Mouse (Mus musculus) hindbrain, postnatal 0 days (tissue): Measurements from ENCODE around the gene Zfyve27. TPM values are rescaled to one million over a fixed set of nuclear protein-coding genes. Genes with fewer than 3 reads are reported as not detected.

Source experiments
- ATAC-seq: fragments of 200-750 bp; cut with Nextera tagmentation; 2 replicates; pipeline ENCODE4 v1.8.0; 2017; ENCODE audit warnings: mild to moderate bottlenecking, moderate TSS enrichment, moderate library complexity
- DNase-seq: peaks from one replicate; pipeline ENCODE4 v3.0.0-alpha.2; 2015; ENCODE audit warnings: low spot score
- H3K27ac ChIP-seq: fragments of 300-500 bp; sonication (generic); 2 replicates; pipeline ENCODE4 v1.5.1; 2014; ENCODE audit warnings: mild to moderate bottlenecking
- H3K27me3 ChIP-seq: fragments of 300-500 bp; sonication (generic); 2 replicates; pipeline ENCODE4 v1.6.1; 2014; ENCODE audit warnings: low read length, mixed read lengths; ENCODE audit not compliant: insufficient read depth
- H3K36me3 ChIP-seq: fragments of 300-500 bp; sonication (generic); 2 replicates; pipeline ENCODE4 v1.6.1; 2014; ENCODE audit warnings: low read length, mixed read lengths; ENCODE audit not compliant: insufficient read depth
- H3K4me1 ChIP-seq: fragments of 300-500 bp; sonication (generic); 2 replicates; pipeline ENCODE4 v1.6.1; 2014; ENCODE audit warnings: antibody characterized with exemption, low read length, mixed read lengths; ENCODE audit not compliant: insufficient read depth
- H3K4me2 ChIP-seq: fragments of 300-500 bp; sonication (generic); 2 replicates; pipeline ENCODE4 v1.6.1; 2014; ENCODE audit warnings: low read depth, mild to moderate bottlenecking, low read length, moderate library complexity, mixed read lengths
- H3K4me3 ChIP-seq: fragments of 300-500 bp; sonication (generic); 2 replicates; pipeline ENCODE4 v1.5.1; 2014; ENCODE audit warnings: low read length
- H3K9ac ChIP-seq: fragments of 300-500 bp; sonication (generic); replicated peaks from 2 replicates; pipeline ENCODE4 v1.6.1; 2014; ENCODE audit warnings: mild to moderate bottlenecking, low read length, moderate library complexity, mixed read lengths
- H3K9me3 ChIP-seq: fragments of 300-500 bp; sonication (generic); 2 replicates; pipeline ENCODE4 v1.6.1; 2016; ENCODE audit warnings: low read length, mixed read lengths
- CTCF ChIP-seq: IDR thresholded peaks from 2 replicates; pipeline ENCODE4 v1.5.1; 2016; ENCODE audit warnings: antibody characterized with exemption, control low read depth, low read depth
- WGBS: fragments of 180-500 bp; shearing (Covaris S2); extraction: QIAGEN DNeasy Blood & Tissue Kit; methylation state at CpG from one replicate; pipeline ENCODE4 v1.1.7; 2014; 5-methylcytosine and 5-hydroxymethylcytosine counted together
- polyA plus RNA-seq: library from polyadenylated mRNA; unstranded; fragments of >200 nt; fragmentation: Nextera tagmentation; extraction: Ambion mirVana; gene quantifications from 2 replicates; pipeline ENCODE4 v1.2.1, GENCODE M21; 2015
- total RNA-seq: library from RNA; depleted of rRNA; stranded (reverse); fragments of >200 nt; gene quantifications from 2 replicates; pipeline ENCODE4 v1.2.3, GENCODE M21; 2014

The Zfyve27 gene
- total and polyA plus RNA-seq, 2 experiments from 2014 or later, result 48.9 to 95.0 TPM

GRCm38 (mm10) chr19:42158246-42159017 is 5.3 kb upstream of the Zfyve27 start:
- no peak for ATAC-seq
- no peak overlapping the region for H3K27ac ChIP-seq
- no peak overlapping the region for H3K9ac ChIP-seq
- no peak overlapping the region for H3K4me3 ChIP-seq
- no peaks in the 10 kb centered on the region for H3K36me3 ChIP-seq
- no peak overlapping the region for H3K4me2 ChIP-seq
- H3K9me3 ChIP-seq, result no peaks in the 10 kb centered on the region
- peak; percentile 8; the same call in 1 of the 2 replicates for TF ChIP-seq CTCF
- no peaks in the 10 kb centered on the region for H3K4me1 ChIP-seq
- DNase-seq, result no peak
- WGBS, result 64% methylated on average over 13 of the region's 13 CpGs
- H3K27me3 ChIP-seq, result no peaks in the 10 kb centered on the region

GRCm38 (mm10) chr19:42164188-42164587 is 437 bp downstream of the Zfyve27 start:
- H3K27ac ChIP-seq, result no peak overlapping the region
- ATAC-seq, result no peak
- H3K9ac ChIP-seq, result no peak overlapping the region
- DNase-seq, result peak; percentile 35
- H3K4me2 ChIP-seq, result no peak overlapping the region
- H3K27me3 ChIP-seq, result peaks cover 4% of the 10 kb centered on the region; the same call in 1 of the 2 replicates
- no peaks in the 10 kb centered on the region for H3K9me3 ChIP-seq
- WGBS, result 21% methylated on average over 7 of the region's 7 CpGs
- no peaks in the 10 kb centered on the region for H3K36me3 ChIP-seq
- no peaks in the 10 kb centered on the region; the same call in 1 of the 2 replicates for H3K4me1 ChIP-seq
- TF ChIP-seq CTCF, result no peak
- no peak overlapping the region for H3K4me3 ChIP-seq

- ATAC-seq (no peak), DNase-seq (peak; percentile 83)
- no peaks in the 10 kb centered on the region for H3K9me3 ChIP-seq
- no peak overlapping the region for H3K4me3 ChIP-seq
- H3K27ac ChIP-seq, result no peak overlapping the region
- H3K4me2 ChIP-seq, result peak overlapping the region; percentile 41
- peak; percentile 87 for TF ChIP-seq CTCF
- no peaks in the 10 kb centered on the region for H3K36me3 ChIP-seq
- H3K4me1 ChIP-seq, result peaks cover 4% of the 10 kb centered on the region
- WGBS, result 1% methylated on average over 12 of the region's 12 CpGs
- no peak overlapping the region for H3K9ac ChIP-seq
- peaks cover 4% of the 10 kb centered on the region; the same call in 1 of the 2 replicates for H3K27me3 ChIP-seq
These were observed 2.4 kb downstream of the Zfyve27 start for GRCm38 (mm10) chr19:42166130-42166529.

DNA sequence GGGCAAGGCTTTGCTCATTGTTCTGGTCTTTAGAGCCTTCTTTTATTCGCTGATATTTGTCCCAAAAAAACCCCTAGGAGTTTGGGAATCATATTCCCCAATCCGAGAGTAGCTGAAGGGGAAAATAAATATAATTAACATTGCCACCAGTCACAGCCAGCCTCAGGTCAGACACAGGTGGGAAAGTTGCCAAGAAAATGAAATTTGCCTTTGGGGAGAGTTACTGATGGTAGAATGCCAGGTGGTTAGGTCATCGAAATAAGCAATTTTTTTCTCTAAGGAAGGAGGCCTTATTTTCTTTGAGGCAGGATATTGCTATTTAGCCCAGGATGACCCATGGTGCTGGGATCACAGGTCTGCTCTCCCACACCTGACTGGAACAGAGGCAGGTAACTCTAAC is 3.0 kb downstream of the Zfyve27 start:
- peaks cover 10% of the 10 kb centered on the region for H3K4me1 ChIP-seq
- no peak overlapping the region for H3K27ac ChIP-seq
- no peaks in the 10 kb centered on the region for H3K9me3 ChIP-seq
- H3K9ac ChIP-seq, result no peak overlapping the region
- no peaks in the 10 kb centered on the region for H3K36me3 ChIP-seq
- DNase-seq, result peak; percentile 25
- no peak overlapping the region for H3K4me3 ChIP-seq
- no peak for ATAC-seq
- WGBS, result 43% methylated on average over 3 of the region's 3 CpGs
- peaks cover 4% of the 10 kb centered on the region; the same call in 1 of the 2 replicates for H3K27me3 ChIP-seq
- H3K4me2 ChIP-seq, result no peak overlapping the region
- no peak for TF ChIP-seq CTCF

DNA sequence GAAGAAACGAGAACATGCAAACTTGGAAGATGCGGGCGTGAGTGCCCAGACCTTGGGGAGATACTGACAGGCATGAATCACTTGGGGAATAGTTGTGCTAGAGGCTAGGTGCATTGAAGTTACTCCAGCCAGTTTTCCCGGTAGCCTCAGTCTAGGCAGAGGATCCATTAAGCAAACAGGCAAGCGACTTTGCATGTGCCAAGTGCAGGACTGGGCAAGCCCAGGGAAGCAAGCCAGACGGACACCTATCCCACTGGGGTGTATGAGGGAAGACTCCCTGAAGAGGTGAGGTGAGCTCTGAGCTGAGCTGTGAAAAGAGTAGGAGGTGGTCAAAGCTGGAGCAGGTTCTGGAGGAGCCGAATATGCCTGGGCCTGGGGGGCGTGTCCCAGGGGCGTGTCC is 3.7 kb downstream of the Zfyve27 start:
- 69% methylated on average over 9 of the region's 9 CpGs for WGBS
- no peak overlapping the region for H3K27ac ChIP-seq
- no peak overlapping the region for H3K9ac ChIP-seq
- H3K4me3 ChIP-seq, result no peak overlapping the region
- no peak overlapping the region for H3K4me2 ChIP-seq
- TF ChIP-seq CTCF, result no peak
- no peaks in the 10 kb centered on the region for H3K36me3 ChIP-seq
- DNase-seq, result no peak
- peaks cover 10% of the 10 kb centered on the region for H3K4me1 ChIP-seq
- ATAC-seq, result no peak
- peaks cover 4% of the 10 kb centered on the region; the same call in 1 of the 2 replicates for H3K27me3 ChIP-seq
- H3K9me3 ChIP-seq, result no peaks in the 10 kb centered on the region

DNA sequence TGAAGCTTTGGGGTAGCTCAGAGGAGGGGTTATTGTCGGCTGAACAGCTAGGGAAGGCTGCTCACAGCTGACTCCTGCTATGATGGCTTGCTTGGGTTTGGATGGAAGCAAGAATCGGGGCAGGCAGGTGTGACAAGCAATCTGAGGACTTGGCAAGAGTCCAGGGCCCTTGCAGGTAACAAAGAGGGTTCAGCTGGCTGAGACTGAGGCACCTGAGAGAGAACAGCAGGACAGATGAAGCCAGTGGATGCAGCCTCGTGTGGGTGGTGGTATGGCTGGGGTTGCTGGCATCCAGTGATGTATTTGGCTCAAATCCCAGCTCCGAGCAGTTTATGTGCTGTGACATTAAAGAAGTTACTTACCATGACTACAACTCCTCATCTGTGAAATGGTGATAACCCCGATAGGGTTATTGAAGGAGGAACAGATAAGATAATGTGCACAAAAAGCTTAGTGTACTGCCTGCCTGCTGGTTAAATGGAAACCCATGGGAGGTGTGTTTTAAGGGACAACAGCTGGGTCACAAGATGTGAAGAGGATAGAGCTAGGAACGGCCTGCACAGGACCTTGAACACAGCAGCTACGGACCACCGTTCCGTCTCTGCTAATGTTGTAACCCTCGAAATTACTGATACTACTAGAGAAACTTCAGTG is 5.7 kb downstream of the Zfyve27 start:
- H3K4me1 ChIP-seq, result peaks cover 10% of the 10 kb centered on the region
- H3K9ac ChIP-seq, result 0 out of 2 replicates have a peak overlapping the region, but pooled peaks have one; percentile 94
- no peak overlapping the region for H3K4me3 ChIP-seq
- H3K36me3 ChIP-seq, result no peaks in the 10 kb centered on the region
- peak overlapping the region; percentile 87 for H3K4me2 ChIP-seq
- 58% methylated on average over 10 of the region's 10 CpGs for WGBS
- H3K27ac ChIP-seq, result no peak overlapping the region; the same call in 1 of the 2 replicates
- no peaks in the 10 kb centered on the region for H3K9me3 ChIP-seq
- peaks cover 4% of the 10 kb centered on the region; the same call in 1 of the 2 replicates for H3K27me3 ChIP-seq
- peak; percentile 9 for DNase-seq
- ATAC-seq, result no peak
- TF ChIP-seq CTCF, result no peak
